Mouse (Mus musculus): Measurements from ENCODE around the gene Fancm. TPM values are rescaled to one million over a fixed set of nuclear protein-coding genes. Genes with fewer than 3 reads are reported as not detected.
A peak's percentile ranks its signal among the peaks of the same experiment; 100 is the strongest.
"Not testable (repeated sequence)": the region's sequence is repeated elsewhere in the genome, so short reads cannot be mapped to it uniquely, and the experiment has no call there.

Gene Fancm
- polyA plus RNA-seq, 1 experiment from 2014 or later = 8.0 TPM

- peak overlapping the region; percentile 96 for H3K27ac ChIP-seq
- peak overlapping the region; percentile 76 for H3K4me2 ChIP-seq
- H3K27me3 ChIP-seq (replicated peaks) = no peaks in the 10 kb centered on the region
- H3K4me3 ChIP-seq (replicated peaks) = peak overlapping the region; percentile 88
- 0 out of 2 replicates have a peak, but pooled peaks cover 3% of the 10 kb centered on the region for H3K36me3 ChIP-seq
- H3K9ac ChIP-seq = peak overlapping the region; percentile 76
- H3K9me3 ChIP-seq = no peaks in the 10 kb centered on the region
- peaks cover 12% of the 10 kb centered on the region; the same call in 1 of the 2 replicates for H3K4me1 ChIP-seq
- peak; percentile 54; the same call in 1 of the 2 replicates for ATAC-seq (ENCODE audit: insufficient read depth, low FRiP score, low read depth)
- 3% methylated on average over 21 of the region's 21 CpGs for WGBS
Measured at GRCm38 (mm10) chr12:65072911-65073610, 2.3 kb upstream of the Fancm start.

GRCm38 (mm10) chr12:65073611-65074178 is 1.7 kb upstream of the Fancm start, which contains the start of gene Fkbp3:
Gene Fkbp3, minus strand, starts transcription at chr12:65074007.
- H3K9me3 ChIP-seq = no peaks in the 10 kb centered on the region
- WGBS = under 1% methylated on average over 49 of the region's 49 CpGs
- peak within 1 kb of the TSS; percentile 76 for H3K4me2 ChIP-seq
- H3K4me3 ChIP-seq (replicated peaks) = peak within 1 kb of the TSS; percentile 88
- H3K4me1 ChIP-seq = peaks cover 12% of the 10 kb centered on the region; the same call in 1 of the 2 replicates
- H3K9ac ChIP-seq = peak within 1 kb of the TSS; percentile 76
- H3K36me3 ChIP-seq = 0 out of 2 replicates have a peak, but pooled peaks cover 1% of the 10 kb centered on the region
- H3K27me3 ChIP-seq (replicated peaks) = no peaks in the 10 kb centered on the region
- peak within 1 kb of the TSS; percentile 96 for H3K27ac ChIP-seq
- ATAC-seq (ENCODE audit: insufficient read depth, low FRiP score, low read depth) = peak; percentile 99

GRCm38 (mm10) chr12:65074651-65075050 is 752 bp upstream of the Fancm start:
- 34% methylated on average over 7 of the region's 7 CpGs for WGBS
- peaks cover 12% of the 10 kb centered on the region; the same call in 1 of the 2 replicates for H3K4me1 ChIP-seq
- H3K36me3 ChIP-seq = no peaks in the 10 kb centered on the region
- H3K4me3 ChIP-seq (replicated peaks) = peak overlapping the region; percentile 88
- no peaks in the 10 kb centered on the region for H3K9me3 ChIP-seq
- no peaks in the 10 kb centered on the region for H3K27me3 ChIP-seq (replicated peaks)
- no peak for ATAC-seq (ENCODE audit: insufficient read depth, low FRiP score, low read depth)
- no peak overlapping the region for H3K9ac ChIP-seq
- H3K27ac ChIP-seq = peak overlapping the region; percentile 77; the same call in 1 of the 2 replicates
- peak overlapping the region; percentile 76 for H3K4me2 ChIP-seq

- H3K9ac ChIP-seq = peak overlapping the region; percentile 73
- peak overlapping the region; percentile 88 for H3K4me3 ChIP-seq (replicated peaks)
- no peaks in the 10 kb centered on the region for H3K27me3 ChIP-seq (replicated peaks)
- under 1% methylated on average over 41 of the region's 41 CpGs for WGBS
- peak overlapping the region; percentile 76 for H3K4me2 ChIP-seq
- H3K27ac ChIP-seq = peak overlapping the region; percentile 77
- peaks cover 12% of the 10 kb centered on the region; the same call in 1 of the 2 replicates for H3K4me1 ChIP-seq
- H3K9me3 ChIP-seq = no peaks in the 10 kb centered on the region
- 0 out of 2 replicates have a peak, but pooled peaks cover 6% of the 10 kb centered on the region for H3K36me3 ChIP-seq
- no peak for ATAC-seq (ENCODE audit: insufficient read depth, low FRiP score, low read depth)
Measured at GRCm38 (mm10) chr12:65075733-65076310, 419 bp downstream of the Fancm start.

- peaks cover 9% of the 10 kb centered on the region; the same call in 1 of the 2 replicates for H3K4me1 ChIP-seq
- H3K27me3 ChIP-seq (replicated peaks) = no peaks in the 10 kb centered on the region
- H3K9ac ChIP-seq = no peak overlapping the region
- H3K4me2 ChIP-seq = peak overlapping the region; percentile 76
- WGBS = 69% methylated on average over 9 of the region's 9 CpGs
- H3K27ac ChIP-seq = no peak overlapping the region
- no peak for ATAC-seq (ENCODE audit: insufficient read depth, low FRiP score, low read depth)
- H3K9me3 ChIP-seq = no peaks in the 10 kb centered on the region
- peak overlapping the region; percentile 88; the same call in 1 of the 2 replicates for H3K4me3 ChIP-seq (replicated peaks)
- H3K36me3 ChIP-seq = 0 out of 2 replicates have a peak, but pooled peaks cover 6% of the 10 kb centered on the region
Measured at GRCm38 (mm10) chr12:65076906-65077305, 1.5 kb downstream of the Fancm start.

GRCm38 (mm10) chr12:65108746-65109145 is 33.3 kb downstream of the Fancm start:
- WGBS = 83% methylated on average over 1 of the region's 1 CpGs
- no peak for ATAC-seq (ENCODE audit: insufficient read depth, low FRiP score, low read depth)

GRCm38 (mm10) chr12:65111503-65111902 is 36.1 kb downstream of the Fancm start:
- H3K4me3 ChIP-seq (replicated peaks) = no peak overlapping the region
- H3K4me2 ChIP-seq = no peak overlapping the region
- H3K27ac ChIP-seq = no peak overlapping the region
- no peaks in the 10 kb centered on the region for H3K9me3 ChIP-seq
- H3K9ac ChIP-seq = no peak overlapping the region
- no peaks in the 10 kb centered on the region for H3K4me1 ChIP-seq
- H3K36me3 ChIP-seq = no peaks in the 10 kb centered on the region
- 89% methylated on average over 3 of the region's 3 CpGs for WGBS
- ATAC-seq (ENCODE audit: insufficient read depth, low FRiP score, low read depth) = no peak
- no peaks in the 10 kb centered on the region for H3K27me3 ChIP-seq (replicated peaks)

More at GRCm38 (mm10) chr12:65108746-65109145, 33.3 kb downstream of the Fancm start:
- H3K27me3 ChIP-seq (replicated peaks) = no peaks in the 10 kb centered on the region
- H3K4me1 ChIP-seq = no peaks in the 10 kb centered on the region
- H3K9me3 ChIP-seq = no peaks in the 10 kb centered on the region
- H3K4me2 ChIP-seq = no peak overlapping the region
- H3K27ac ChIP-seq = no peak overlapping the region
- peaks cover 10% of the 10 kb centered on the region for H3K36me3 ChIP-seq
- H3K4me3 ChIP-seq (replicated peaks) = no peak overlapping the region
- H3K9ac ChIP-seq = no peak overlapping the region

GRCm38 (mm10) chr12:65112811-65113210 is 37.4 kb downstream of the Fancm start:
- no peak overlapping the region for H3K27ac ChIP-seq
- no peak overlapping the region for H3K9ac ChIP-seq
- H3K4me1 ChIP-seq = no peaks in the 10 kb centered on the region
- H3K4me2 ChIP-seq = no peak overlapping the region
- ATAC-seq (ENCODE audit: insufficient read depth, low FRiP score, low read depth) = no peak
- H3K4me3 ChIP-seq (replicated peaks) = no peak overlapping the region
- WGBS = 91% methylated on average over 1 of the region's 1 CpGs
- no peaks in the 10 kb centered on the region for H3K9me3 ChIP-seq
- H3K36me3 ChIP-seq = peaks cover 3% of the 10 kb centered on the region; the same call in 1 of the 2 replicates
- no peaks in the 10 kb centered on the region for H3K27me3 ChIP-seq (replicated peaks)

- Histone ChIP-seq H3K4me1 (no peaks in the 10 kb centered on the region), H3K4me2 (no peak overlapping the region), H3K27ac (no peak overlapping the region), H3K9ac (no peak overlapping the region), H3K36me3 (peaks cover 3% of the 10 kb centered on the region; the same call in 1 of the 2 replicates), H3K9me3 (no peaks in the 10 kb centered on the region), H3K4me3 (replicated peaks) (no peak overlapping the region), H3K27me3 (replicated peaks) (no peaks in the 10 kb centered on the region)
- ATAC-seq (ENCODE audit: insufficient read depth, low FRiP score, low read depth) = no peak
- 78% methylated on average over 4 of the region's 4 CpGs for WGBS
Measured at GRCm38 (mm10) chr12:65113925-65114324, 38.5 kb downstream of the Fancm start.

GRCm38 (mm10) chr12:65114978-65115377 is 39.6 kb downstream of the Fancm start:
- not testable (repeated sequence) for H3K4me1 ChIP-seq; H3K27ac ChIP-seq; H3K4me3 ChIP-seq (replicated peaks); H3K27me3 ChIP-seq (replicated peaks); ATAC-seq (ENCODE audit: insufficient read depth, low FRiP score, low read depth); H3K36me3 ChIP-seq; H3K9me3 ChIP-seq; H3K4me2 ChIP-seq; H3K9ac ChIP-seq
- WGBS = 80% methylated on average over 3 of the region's 3 CpGs

GRCm38 (mm10) chr12:65118968-65119367 is 43.6 kb downstream of the Fancm start:
- peaks cover 14% of the 10 kb centered on the region for H3K36me3 ChIP-seq
- WGBS = 94% methylated on average over 7 of the region's 7 CpGs
- H3K9ac ChIP-seq = no peak overlapping the region
- no peak overlapping the region for H3K4me3 ChIP-seq (replicated peaks)
- no peak overlapping the region for H3K27ac ChIP-seq
- H3K4me2 ChIP-seq = no peak overlapping the region
- H3K9me3 ChIP-seq = no peaks in the 10 kb centered on the region
- no peaks in the 10 kb centered on the region for H3K27me3 ChIP-seq (replicated peaks)
- no peaks in the 10 kb centered on the region for H3K4me1 ChIP-seq
- ATAC-seq (ENCODE audit: insufficient read depth, low FRiP score, low read depth) = no peak

- H3K27me3 ChIP-seq (replicated peaks) = no peaks in the 10 kb centered on the region
- ATAC-seq (ENCODE audit: insufficient read depth, low FRiP score, low read depth) = no peak
- no peaks in the 10 kb centered on the region for H3K9me3 ChIP-seq
- WGBS = 93% methylated on average over 5 of the region's 5 CpGs
- H3K27ac ChIP-seq = no peak overlapping the region
- no peak overlapping the region for H3K4me2 ChIP-seq
- H3K4me3 ChIP-seq (replicated peaks) = no peak overlapping the region
- H3K4me1 ChIP-seq = no peaks in the 10 kb centered on the region
- H3K9ac ChIP-seq = no peak overlapping the region
- peaks cover 14% of the 10 kb centered on the region for H3K36me3 ChIP-seq
Measured at GRCm38 (mm10) chr12:65119451-65119850, 44.0 kb downstream of the Fancm start.
